Mouse (Mus musculus): ENCODE measurements around the gene 1700013G24Rik.

1700013G24Rik gene

GRCm38 (mm10) chr4:137477611-137478010 lies 24.5 kb downstream of the 1700013G24Rik start:
- no peak for DNase-seq

- no peak for DNase-seq
These were observed 25.2 kb downstream of the 1700013G24Rik start for GRCm38 (mm10) chr4:137478306-137478705.

GRCm38 (mm10) chr4:137479757-137480156 lies 26.7 kb downstream of the 1700013G24Rik start:
- no peak for DNase-seq

GRCm38 (mm10) chr4:137480191-137480992 lies 27.3 kb downstream of the 1700013G24Rik start:
- DNase-seq = no peak

GRCm38 (mm10) chr4:137480993-137481340 lies 27.9 kb downstream of the 1700013G24Rik start:
- DNase-seq = no peak

GRCm38 (mm10) chr4:137481381-137482030 lies 28.4 kb downstream of the 1700013G24Rik start:
- DNase-seq = no peak

GRCm38 (mm10) chr4:137483871-137484270 lies 30.8 kb downstream of the 1700013G24Rik start:
- no peak for DNase-seq

- DNase-seq = no peak
These were observed 31.5 kb downstream of the 1700013G24Rik start for GRCm38 (mm10) chr4:137484586-137484985.

GRCm38 (mm10) chr4:137485258-137485960 lies 32.3 kb downstream of the 1700013G24Rik start:
- DNase-seq = no peak

- no peak for DNase-seq
These were observed 33.3 kb downstream of the 1700013G24Rik start for GRCm38 (mm10) chr4:137486081-137487014.

- DNase-seq = no peak
These were observed 34.4 kb downstream of the 1700013G24Rik start for GRCm38 (mm10) chr4:137487286-137488000.

GRCm38 (mm10) chr4:137488038-137488437 lies 35.0 kb downstream of the 1700013G24Rik start:
- DNase-seq = no peak

GRCm38 (mm10) chr4:137488571-137489303 lies 35.7 kb downstream of the 1700013G24Rik start:
- no peak for DNase-seq

- no peak for DNase-seq
These were observed 36.9 kb downstream of the 1700013G24Rik start for GRCm38 (mm10) chr4:137489996-137490395.

GRCm38 (mm10) chr4:137492563-137492962 lies 39.5 kb downstream of the 1700013G24Rik start:
- no peak for DNase-seq

- no peak for DNase-seq
These were observed 40.1 kb downstream of the 1700013G24Rik start for GRCm38 (mm10) chr4:137493187-137493586.

GRCm38 (mm10) chr4:137494751-137495500 lies 41.8 kb downstream of the 1700013G24Rik start:
- no peak for DNase-seq

GRCm38 (mm10) chr4:137495501-137496100 lies 42.5 kb downstream of the 1700013G24Rik start:
- DNase-seq = no peak

GRCm38 (mm10) chr4:137497367-137497766 lies 44.3 kb downstream of the 1700013G24Rik start:
- no peak for DNase-seq
